Mouse (Mus musculus) ES-Bruce4 (cell line): ENCODE measurements around the gene Celf2. TPM values are rescaled to one million over a fixed set of nuclear protein-coding genes. Genes with fewer than 3 reads are reported as not detected.

Experiments
- H3K27ac ChIP-seq: 2 replicates; pipeline ENCODE4 v1.5.1; 2012; ENCODE audit warnings: low read length, inconsistent platforms; ENCODE audit not compliant: insufficient read depth
- H3K27me3 ChIP-seq: 2 replicates; pipeline ENCODE4 v1.6.1; 2012; ENCODE audit warnings: mild to moderate bottlenecking, low read length, inconsistent platforms; ENCODE audit not compliant: control insufficient read depth, poor library complexity, insufficient read depth, severe bottlenecking
- H3K36me3 ChIP-seq: 2 replicates; pipeline ENCODE4 v1.6.1; 2012; ENCODE audit warnings: inconsistent platforms, mild to moderate bottlenecking, low read length, moderate library complexity; ENCODE audit not compliant: control insufficient read depth, poor library complexity, insufficient read depth, severe bottlenecking
- H3K4me1 ChIP-seq: one replicate; pipeline ENCODE4 v1.8.1; 2011; ENCODE audit warnings: low read length; ENCODE audit not compliant: control insufficient read depth, insufficient read depth
- H3K4me3 ChIP-seq: 2 replicates; pipeline ENCODE4 v1.5.1; 2011; ENCODE audit warnings: low read depth, mild to moderate bottlenecking, low read length
- H3K9ac ChIP-seq: 2 replicates; pipeline ENCODE4 v1.6.1; 2012; ENCODE audit warnings: low read depth, mild to moderate bottlenecking, inconsistent platforms; ENCODE audit not compliant: poor library complexity, severe bottlenecking
- H3K9me3 ChIP-seq: replicated peaks from 2 replicates; pipeline ENCODE4 v1.6.1; 2012; ENCODE audit warnings: mild to moderate bottlenecking, low read length, inconsistent platforms; ENCODE audit not compliant: control insufficient read depth, poor library complexity, insufficient read depth, severe bottlenecking
- CTCF ChIP-seq: IDR thresholded peaks from one replicate; pipeline ENCODE4 v1.8.1; 2011; ENCODE audit warnings: low read depth, low read length
- EP300 ChIP-seq: IDR thresholded peaks from 2 replicates; pipeline ENCODE4 v1.6.1; 2011; ENCODE audit warnings: low read depth, low read length; ENCODE audit not compliant: insufficient read depth
- POLR2A ChIP-seq: IDR thresholded peaks from one replicate; pipeline ENCODE4 v1.8.1; 2011; ENCODE audit warnings: low read length; ENCODE audit not compliant: insufficient read depth
- polyA plus RNA-seq: library from polyadenylated mRNA; stranded (reverse); fragments of >200 nt; gene quantifications from 2 replicates; pipeline ENCODE4 v1.2.4, GENCODE M21; 2011; ENCODE audit warnings: low read depth; ENCODE audit not compliant: missing spikeins, insufficient read depth, insufficient read length

The Celf2 gene
- polyA plus RNA-seq, 1 experiment, result 10.6 TPM

DNA sequence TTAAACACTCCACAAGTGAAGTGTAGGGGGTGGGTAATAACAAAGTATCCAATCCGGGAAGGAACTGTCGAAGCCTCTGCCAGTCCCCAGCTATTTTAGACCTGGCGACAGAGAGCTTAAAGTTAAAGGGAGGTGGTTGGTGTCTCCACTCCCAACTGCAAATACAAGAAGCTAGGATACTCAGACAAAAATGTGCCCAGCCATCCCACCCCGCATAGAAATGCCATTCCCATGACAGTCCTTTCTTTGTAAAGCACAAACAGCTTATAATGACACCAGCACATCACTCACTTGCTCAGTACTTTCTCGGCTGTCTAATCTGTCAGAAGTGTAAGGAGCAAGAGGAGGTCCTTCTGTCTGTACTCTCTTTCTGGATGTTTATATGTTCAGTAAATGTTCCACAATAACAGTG, 518.3 kb downstream of the Celf2 start:
- TF ChIP-seq POLR2A (no peak), EP300 (no peak), CTCF (no peak)
- Histone ChIP-seq H3K27ac (no peak overlapping the region), H3K27me3 (no peaks in the 10 kb centered on the region; the same call in 1 of the 2 replicates), H3K9ac (no peak overlapping the region), H3K4me3 (no peak overlapping the region), H3K9me3 (peaks cover 9% of the 10 kb centered on the region), H3K4me1 (no peaks in the 10 kb centered on the region), H3K36me3 (no peaks in the 10 kb centered on the region)

DNA sequence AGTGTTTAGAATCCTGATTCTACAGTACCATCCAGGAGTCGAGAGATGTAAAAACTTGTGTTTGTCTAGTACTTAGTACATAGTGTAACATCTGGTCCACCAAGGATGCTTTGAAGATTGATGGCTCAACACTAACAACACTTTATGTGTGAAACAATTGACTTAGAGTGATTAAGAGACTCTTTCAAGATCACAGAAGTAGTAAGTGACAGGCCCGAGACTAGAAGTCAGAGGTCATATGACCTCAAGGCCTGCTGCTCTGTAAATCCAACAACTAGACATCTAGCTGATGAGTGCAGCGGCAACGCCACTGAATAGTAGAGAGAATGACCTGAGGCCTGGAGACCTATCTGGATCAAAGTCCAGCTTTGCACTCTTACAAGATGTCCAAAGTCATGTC, 523.7 kb downstream of the Celf2 start:
- H3K36me3 ChIP-seq, result no peaks in the 10 kb centered on the region
- H3K4me1 ChIP-seq, result no peaks in the 10 kb centered on the region
- peaks cover 3% of the 10 kb centered on the region for H3K9me3 ChIP-seq
- no peak overlapping the region for H3K27ac ChIP-seq
- no peak for TF ChIP-seq CTCF
- no peak for TF ChIP-seq EP300
- TF ChIP-seq POLR2A, result no peak
- no peaks in the 10 kb centered on the region; the same call in 1 of the 2 replicates for H3K27me3 ChIP-seq
- no peak overlapping the region for H3K4me3 ChIP-seq
- H3K9ac ChIP-seq, result no peak overlapping the region

DNA sequence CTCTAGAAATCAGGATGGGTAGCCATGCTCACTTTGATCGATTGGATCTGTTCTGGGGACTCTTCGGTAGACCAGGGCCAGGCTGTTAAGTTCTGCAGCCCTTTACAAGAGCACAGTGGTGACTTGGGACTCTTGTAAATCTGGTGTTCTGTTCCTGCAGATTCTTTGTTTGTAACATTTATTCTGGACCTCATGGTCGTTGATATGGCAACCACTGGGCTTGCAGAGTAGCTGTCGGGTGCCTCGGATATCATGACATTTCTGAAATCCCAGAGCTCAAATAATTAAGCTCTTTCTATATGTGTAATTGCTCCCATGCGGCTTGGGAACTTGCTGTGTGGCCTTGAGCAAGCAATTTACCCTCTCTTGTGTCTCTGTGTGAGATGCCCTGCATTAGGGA, 525.5 kb downstream of the Celf2 start:
- no peaks in the 10 kb centered on the region for H3K27me3 ChIP-seq
- H3K9ac ChIP-seq, result no peak overlapping the region
- no peak overlapping the region for H3K4me3 ChIP-seq
- no peaks in the 10 kb centered on the region for H3K4me1 ChIP-seq
- no peaks in the 10 kb centered on the region for H3K36me3 ChIP-seq
- no peaks in the 10 kb centered on the region for H3K9me3 ChIP-seq
- TF ChIP-seq POLR2A (no peak), CTCF (no peak), EP300 (no peak)
- H3K27ac ChIP-seq, result no peak overlapping the region

DNA sequence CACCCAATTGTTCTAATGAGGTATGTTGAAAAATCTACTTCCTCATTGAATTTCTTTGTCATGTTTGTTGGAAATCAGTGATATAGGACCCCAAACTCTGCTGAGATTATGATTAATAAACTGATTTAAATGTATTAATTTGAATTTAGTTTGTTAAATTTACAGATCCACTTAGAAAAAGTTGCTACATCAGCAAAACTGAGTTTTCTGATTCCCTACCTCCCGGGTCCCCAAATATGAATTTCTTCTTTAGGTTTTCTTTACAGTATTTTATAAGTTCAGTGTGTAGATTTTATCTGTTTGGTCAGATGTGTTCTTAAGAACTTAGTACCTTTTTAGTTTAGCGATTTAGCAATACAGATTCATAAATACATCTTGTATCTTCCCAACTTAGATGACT, 533.1 kb downstream of the Celf2 start:
- Histone ChIP-seq H3K9ac (no peak overlapping the region), H3K9me3 (no peaks in the 10 kb centered on the region), H3K4me3 (no peak overlapping the region), H3K27me3 (no peaks in the 10 kb centered on the region), H3K27ac (no peak overlapping the region), H3K4me1 (peaks cover 2% of the 10 kb centered on the region), H3K36me3 (no peaks in the 10 kb centered on the region)
- no peak for TF ChIP-seq POLR2A
- no peak for TF ChIP-seq CTCF
- no peak for TF ChIP-seq EP300

DNA sequence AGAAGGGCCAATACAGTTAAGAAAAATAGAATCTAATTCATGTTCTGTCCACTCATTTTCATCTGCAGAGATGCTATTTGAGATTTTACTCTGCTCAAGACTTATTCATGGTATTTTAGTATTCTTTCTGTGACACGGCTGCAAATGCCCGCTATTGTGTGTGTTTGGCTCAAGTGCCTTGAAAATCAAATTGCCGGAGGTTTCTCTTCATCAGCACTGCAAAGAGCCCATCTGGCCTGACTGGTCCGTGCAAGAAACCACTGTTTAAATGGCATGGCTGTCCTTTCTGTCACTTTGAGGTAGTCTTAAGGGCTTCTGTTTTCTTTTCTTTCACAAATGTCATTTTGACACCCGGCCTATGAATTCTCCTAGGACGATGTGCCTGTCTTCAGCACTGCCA, 540.1 kb downstream of the Celf2 start:
- Histone ChIP-seq H3K9ac (no peak overlapping the region), H3K27ac (no peak overlapping the region), H3K9me3 (no peaks in the 10 kb centered on the region), H3K4me3 (no peak overlapping the region), H3K4me1 (no peaks in the 10 kb centered on the region), H3K36me3 (no peaks in the 10 kb centered on the region), H3K27me3 (no peaks in the 10 kb centered on the region)
- TF ChIP-seq CTCF (no peak), POLR2A (no peak), EP300 (no peak)

DNA sequence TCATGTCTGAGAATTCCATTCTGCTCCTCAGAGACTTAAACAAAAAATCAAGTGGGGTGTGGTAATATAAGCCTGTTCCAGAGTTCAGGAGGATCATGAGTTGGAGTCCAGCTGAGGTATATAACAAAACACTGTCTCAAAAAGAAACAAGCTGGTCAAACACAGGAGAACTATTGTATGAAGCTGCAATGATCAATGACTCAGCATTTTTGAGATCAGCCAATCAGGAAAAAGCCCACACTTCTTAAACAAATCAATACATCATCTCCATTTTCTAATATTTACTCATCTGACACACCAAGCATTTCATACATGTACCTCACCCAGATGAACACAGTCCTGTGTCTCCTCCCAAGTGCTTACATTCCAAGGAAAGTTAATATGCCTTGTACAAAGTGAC, 544.1 kb downstream of the Celf2 start:
- Histone ChIP-seq H3K4me3 (no peak overlapping the region), H3K4me1 (no peaks in the 10 kb centered on the region), H3K27ac (no peak overlapping the region), H3K36me3 (no peaks in the 10 kb centered on the region), H3K9me3 (no peaks in the 10 kb centered on the region; the same call in 1 of the 2 replicates), H3K27me3 (no peaks in the 10 kb centered on the region), H3K9ac (no peak overlapping the region)
- TF ChIP-seq POLR2A (no peak), EP300 (no peak), CTCF (no peak)
